Comparison of ENCODE assay signal across 8 mouse cellular contexts in the genomic region with DNA sequence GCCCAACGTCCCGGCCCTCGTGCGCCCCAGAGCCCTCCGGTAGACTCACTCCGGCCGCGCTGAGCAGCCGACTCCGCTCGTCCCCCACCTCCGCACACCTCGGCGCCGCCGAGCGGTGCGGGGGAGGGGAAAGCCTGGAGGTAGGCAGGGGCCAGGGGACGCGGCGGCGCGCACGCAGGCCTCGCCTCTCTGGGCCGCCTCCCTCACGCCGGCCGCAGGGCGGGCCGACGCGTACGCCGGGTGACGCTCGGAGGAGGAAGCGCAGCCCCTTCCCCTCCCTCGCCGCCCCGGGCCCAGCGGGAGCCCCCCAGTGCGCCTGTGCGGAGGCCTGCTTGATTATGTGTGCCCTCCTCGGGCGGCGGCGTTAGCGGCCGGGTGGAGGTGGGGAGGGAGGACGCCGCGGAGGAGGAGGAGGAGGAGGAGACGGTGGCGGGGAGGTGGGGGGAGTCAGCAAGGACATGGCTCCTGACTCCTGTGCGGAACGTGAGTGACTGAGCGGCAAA. TPM values are rescaled to one million over a fixed set of nuclear protein-coding genes. Genes with fewer than 3 reads are reported as not detected.
DNase-seq lines count a peak whose midpoint lies in the region; ATAC-seq lines count a peak whose summit lies in the region.

No protein-coding gene starts in this region.

- WGBS in hindbrain, embryonic 14.5 days, result 0% methylated on average over 43 of the region's 58 CpGs

- peaks cover 11% of the 10 kb centered on the region for H3K4me1 ChIP-seq in hindbrain, embryonic 14.5 days (replicated peaks; ENCODE audit: control insufficient read depth, insufficient read depth, low read length)

- peak overlapping the region; percentile 85 for H3K4me3 ChIP-seq in hindbrain, embryonic 14.5 days (replicated peaks; ENCODE audit: low read length)

- peaks cover 7% of the 10 kb centered on the region; the same call in 1 of the 2 replicates for H3K36me3 ChIP-seq in hindbrain, embryonic 14.5 days (replicated peaks; ENCODE audit: control insufficient read depth, insufficient read depth)

- DNase-seq in R1 (ENCODE audit: low read depth, low spot score), result peak; percentile 95
- peak; percentile 94 to 96 for DNase-seq in cerebellum, postnatal 14 days
- DNase-seq in frontal cortex, postnatal 25 days (ENCODE audit: low spot score in 2 of 2), result peak; percentile 75 to 82
- peak; percentile 90 for DNase-seq in hindbrain, embryonic 14.5 days (ENCODE audit: low spot score)
- peak; percentile 84 to 94 for DNase-seq in left cerebral cortex, adult 18-20 months (ENCODE audit: low spot score in 2 of 2)
- peak; percentile 93 to 97 for DNase-seq in lung, postnatal 4 days
- peak; percentile 93 for DNase-seq in retina, postnatal 7 days (ENCODE audit: low read depth, low spot score)
- peak; percentile 87 to 88 for DNase-seq in urinary bladder, adult 18-20 months (ENCODE audit: low spot score in 2 of 2)

- peak overlapping the region; percentile 99 for H3K27ac ChIP-seq in hindbrain, embryonic 14.5 days

- peak overlapping the region; percentile 63 for H3K4me2 ChIP-seq in hindbrain, embryonic 14.5 days (replicated peaks)

- peak; percentile 96 for ATAC-seq in hindbrain, embryonic 14.5 days (ENCODE audit: low FRiP score)

- H3K9ac ChIP-seq in hindbrain, embryonic 14.5 days, result peak overlapping the region; percentile 94

- H3K9me3 ChIP-seq in hindbrain, embryonic 14.5 days (ENCODE audit: control insufficient read depth, low read length), result no peaks in the 10 kb centered on the region

- no peaks in the 10 kb centered on the region for H3K27me3 ChIP-seq in hindbrain, embryonic 14.5 days (ENCODE audit: control insufficient read depth, insufficient read depth, low read length)

RNA-seq across cellular contexts. Expression of gene Mllt10, which starts 9.4 kb away (rescaled TPM):
- polyA plus RNA-seq in hindbrain, embryonic 14.5 days (2014; fragmentation: Nextera tagmentation; extraction: Ambion mirVana), result 26.8 and 33.1 TPM in 2 replicates
- 10 to 100 TPM; 51.5 to 55.7 TPM for total RNA-seq in left cerebral cortex, adult 18-20 months (2021)

RNA-seq across cellular contexts. Expression of gene Skida1, which starts 15.6 kb away (rescaled TPM):
- 4.9 and 5.4 TPM in 2 replicates for polyA plus RNA-seq in hindbrain, embryonic 14.5 days (2014; fragmentation: Nextera tagmentation; extraction: Ambion mirVana)
- total RNA-seq in left cerebral cortex, adult 18-20 months (2021), result 1 to 10 TPM; 7.4 to 8.7 TPM

RNA-seq across cellular contexts. Expression of gene A930004D18Rik, which starts 26.9 kb away (rescaled TPM):
- polyA plus RNA-seq in hindbrain, embryonic 14.5 days (2014; fragmentation: Nextera tagmentation; extraction: Ambion mirVana), result 5.7 and 6.3 TPM in 2 replicates
- 1 to 10 TPM; 2.9 to 5.6 TPM for total RNA-seq in left cerebral cortex, adult 18-20 months (2021)

Comparison
In these comparisons a context has a peak if more than half of its experiments do, and no peak if none do; other contexts are left out.
1. Peak in every context shown above with its lines: DNase-seq, ATAC-seq, H3K4me3 ChIP-seq and H3K27ac ChIP-seq.